Mouse (Mus musculus): ENCODE data around the gene Pth. TPM values are rescaled to one million over a fixed set of nuclear protein-coding genes. Genes with fewer than 3 reads are reported as not detected.

Pth gene
- total RNA-seq, 2 experiments from 2014 or later: not detected

Other genes with a start within 250 kb of the Pth start
- gene Arntl, start 181.1 kb downstream of the Pth start, total RNA-seq (2021): 10 to 100 TPM; 23.5 to 28.6 TPM
- gene Btbd10, start 19.2 kb downstream of the Pth start, total RNA-seq (2021): 10 to 100 TPM; 57.8 to 61.2 TPM
- 100 to 1,000 TPM; 107 to 117 TPM for gene Far1, start 125.3 kb upstream of the Pth start, total RNA-seq (2021)